Mouse (Mus musculus): ENCODE results near the gene Lce1i. TPM values are rescaled to one million over a fixed set of nuclear protein-coding genes. Genes with fewer than 3 reads are reported as not detected.
"Not testable (repeated sequence)": the region's sequence is repeated elsewhere in the genome, so short reads cannot be mapped to it uniquely, and the experiment has no call there.

The Lce1i gene
- polyA plus RNA-seq (2012; rRNA removed) = not detected in 2 replicates

GRCm38 (mm10) chr3:92778799-92779198, at the start of gene Lce1i:
Lce1i (minus strand) TSS chr3:92778899.
- TF ChIP-seq POLR2A (IDR thresholded peaks at IDR 0.05; ENCODE audit: borderline replicate concordance, extremely low read depth, insufficient read depth, insufficient read length, poor library complexity, severe bottlenecking) (no peak), CTCF (IDR thresholded peaks at IDR 0.05; ENCODE audit: borderline replicate concordance, extremely low read depth, insufficient read depth, insufficient read length) (no peak)

GRCm38 (mm10) chr3:92827108-92827507, 48.4 kb upstream of the Lce1i start, which contains the start of gene Kprp:
Kprp (minus strand) TSS chr3:92827247.
- DNase-seq (ENCODE audit: low read depth) = no peak
- TF ChIP-seq POLR2A (IDR thresholded peaks at IDR 0.05; ENCODE audit: borderline replicate concordance, extremely low read depth, insufficient read depth, insufficient read length, poor library complexity, severe bottlenecking) = no peak
- TF ChIP-seq CTCF (IDR thresholded peaks at IDR 0.05; ENCODE audit: borderline replicate concordance, extremely low read depth, insufficient read depth, insufficient read length) = no peak

More at GRCm38 (mm10) chr3:92778799-92779198, at the start of gene Lce1i:
- DNase-seq (ENCODE audit: low read depth) = no peak

GRCm38 (mm10) chr3:92825808-92826207, 47.1 kb upstream of the Lce1i start:
- no peak for TF ChIP-seq CTCF (IDR thresholded peaks at IDR 0.05; ENCODE audit: borderline replicate concordance, extremely low read depth, insufficient read depth, insufficient read length)
- TF ChIP-seq POLR2A (IDR thresholded peaks at IDR 0.05; ENCODE audit: borderline replicate concordance, extremely low read depth, insufficient read depth, insufficient read length, poor library complexity, severe bottlenecking) = no peak
- no peak for DNase-seq (ENCODE audit: low read depth)

GRCm38 (mm10) chr3:92816036-92816435, 37.3 kb upstream of the Lce1i start:
- DNase-seq (ENCODE audit: low read depth) = not testable (repeated sequence)

GRCm38 (mm10) chr3:92815581-92815980, 36.9 kb upstream of the Lce1i start:
- no peak for DNase-seq (ENCODE audit: low read depth)
- TF ChIP-seq POLR2A (IDR thresholded peaks at IDR 0.05; ENCODE audit: borderline replicate concordance, extremely low read depth, insufficient read depth, insufficient read length, poor library complexity, severe bottlenecking) = no peak
- TF ChIP-seq CTCF (IDR thresholded peaks at IDR 0.05; ENCODE audit: borderline replicate concordance, extremely low read depth, insufficient read depth, insufficient read length) = no peak

GRCm38 (mm10) chr3:92807791-92808190, 29.1 kb upstream of the Lce1i start, which contains the start of gene Lce1k:
Lce1k (minus strand) TSS chr3:92807891.
- DNase-seq (ENCODE audit: low read depth) = no peak
- TF ChIP-seq CTCF (IDR thresholded peaks at IDR 0.05; ENCODE audit: borderline replicate concordance, extremely low read depth, insufficient read depth, insufficient read length) (no peak), POLR2A (IDR thresholded peaks at IDR 0.05; ENCODE audit: borderline replicate concordance, extremely low read depth, insufficient read depth, insufficient read length, poor library complexity, severe bottlenecking) (no peak)

GRCm38 (mm10) chr3:92790414-92790813, 11.7 kb upstream of the Lce1i start, which contains the start of gene Lce1j:
Lce1j (minus strand) TSS chr3:92790514.
- TF ChIP-seq POLR2A (IDR thresholded peaks at IDR 0.05; ENCODE audit: borderline replicate concordance, extremely low read depth, insufficient read depth, insufficient read length, poor library complexity, severe bottlenecking) = no peak
- TF ChIP-seq CTCF (IDR thresholded peaks at IDR 0.05; ENCODE audit: borderline replicate concordance, extremely low read depth, insufficient read depth, insufficient read length) = no peak
- DNase-seq (ENCODE audit: low read depth) = no peak

- DNase-seq (ENCODE audit: low read depth) = peak; percentile 18
- no peak for TF ChIP-seq POLR2A (IDR thresholded peaks at IDR 0.05; ENCODE audit: borderline replicate concordance, extremely low read depth, insufficient read depth, insufficient read length, poor library complexity, severe bottlenecking)
- peak; percentile 30; the same call in 1 of the 2 replicates for TF ChIP-seq CTCF (IDR thresholded peaks at IDR 0.05; ENCODE audit: borderline replicate concordance, extremely low read depth, insufficient read depth, insufficient read length)
Measured at GRCm38 (mm10) chr3:92771573-92771972, 7.1 kb downstream of the Lce1i start.

GRCm38 (mm10) chr3:92764965-92765364, 13.7 kb downstream of the Lce1i start, which contains the start of gene Lce1h:
Lce1h (minus strand) TSS chr3:92765065.
- DNase-seq (ENCODE audit: low read depth) = no peak
- TF ChIP-seq CTCF (IDR thresholded peaks at IDR 0.05; ENCODE audit: borderline replicate concordance, extremely low read depth, insufficient read depth, insufficient read length) = no peak
- TF ChIP-seq POLR2A (IDR thresholded peaks at IDR 0.05; ENCODE audit: borderline replicate concordance, extremely low read depth, insufficient read depth, insufficient read length, poor library complexity, severe bottlenecking) = no peak

- TF ChIP-seq POLR2A (IDR thresholded peaks at IDR 0.05; ENCODE audit: borderline replicate concordance, extremely low read depth, insufficient read depth, insufficient read length, poor library complexity, severe bottlenecking) (no peak), CTCF (IDR thresholded peaks at IDR 0.05; ENCODE audit: borderline replicate concordance, extremely low read depth, insufficient read depth, insufficient read length) (no peak)
- peak; percentile 13 for DNase-seq (ENCODE audit: low read depth)
Measured at GRCm38 (mm10) chr3:92753197-92753596, 25.5 kb downstream of the Lce1i start.

- DNase-seq (ENCODE audit: low read depth) = no peak
- TF ChIP-seq CTCF (IDR thresholded peaks at IDR 0.05; ENCODE audit: borderline replicate concordance, extremely low read depth, insufficient read depth, insufficient read length) (no peak), POLR2A (IDR thresholded peaks at IDR 0.05; ENCODE audit: borderline replicate concordance, extremely low read depth, insufficient read depth, insufficient read length, poor library complexity, severe bottlenecking) (no peak)
Measured at GRCm38 (mm10) chr3:92752238-92752637, 26.5 kb downstream of the Lce1i start, which contains the start of gene Lce1g. Lce1g (minus strand) TSS chr3:92752338.

GRCm38 (mm10) chr3:92738996-92739395, 39.7 kb downstream of the Lce1i start, which contains the start of gene Gm38119:
Gm38119 (minus strand) TSS chr3:92739096.
- no peak for TF ChIP-seq CTCF (IDR thresholded peaks at IDR 0.05; ENCODE audit: borderline replicate concordance, extremely low read depth, insufficient read depth, insufficient read length)
- TF ChIP-seq POLR2A (IDR thresholded peaks at IDR 0.05; ENCODE audit: borderline replicate concordance, extremely low read depth, insufficient read depth, insufficient read length, poor library complexity, severe bottlenecking) = no peak
- no peak for DNase-seq (ENCODE audit: low read depth)

Other genes with a start within 250 kb of the Lce1i start
- gene 2310046K23Rik, start 244.4 kb downstream of the Lce1i start, polyA plus RNA-seq (2012; rRNA removed) = not detected in 2 replicates
- gene Ivl, start 205.2 kb downstream of the Lce1i start, polyA plus RNA-seq (2012; rRNA removed) = not detected in 2 replicates
- gene Smcp, start 189.9 kb downstream of the Lce1i start, polyA plus RNA-seq (2012; rRNA removed) = not detected in 2 replicates
- gene 2210017I01Rik, start 171.4 kb downstream of the Lce1i start, polyA plus RNA-seq (2012; rRNA removed) = not detected in 2 replicates
- gene Lce6a, start 157.2 kb downstream of the Lce1i start, polyA plus RNA-seq (2012; rRNA removed) = not detected in 2 replicates
- gene Lce1a1, start 130.6 kb downstream of the Lce1i start, polyA plus RNA-seq (2012; rRNA removed) = not detected in 2 replicates
- not detected in 2 replicates for gene Lce1b, start 122.0 kb downstream of the Lce1i start, polyA plus RNA-seq (2012; rRNA removed)
- gene Lce1a2, start 108.6 kb downstream of the Lce1i start, polyA plus RNA-seq (2012; rRNA removed) = not detected in 2 replicates
- gene Lce1c, start 99.7 kb downstream of the Lce1i start, polyA plus RNA-seq (2012; rRNA removed) = not detected in 2 replicates
- not detected in 2 replicates for gene Lce1d, start 91.7 kb downstream of the Lce1i start, polyA plus RNA-seq (2012; rRNA removed)
- not detected in 2 replicates for gene Lce1e, start 69.8 kb downstream of the Lce1i start, polyA plus RNA-seq (2012; rRNA removed)
- not detected in 2 replicates for gene Lce1f, start 58.5 kb downstream of the Lce1i start, polyA plus RNA-seq (2012; rRNA removed)
- not detected in 2 replicates for gene Gm38119, start 39.8 kb downstream of the Lce1i start, polyA plus RNA-seq (2012; rRNA removed)
- not detected in 2 replicates for gene Lce1g, start 26.6 kb downstream of the Lce1i start, polyA plus RNA-seq (2012; rRNA removed)
- not detected in 2 replicates for gene Lce1h, start 13.8 kb downstream of the Lce1i start, polyA plus RNA-seq (2012; rRNA removed)
- not detected in 2 replicates for gene Lce1j, start 11.6 kb upstream of the Lce1i start, polyA plus RNA-seq (2012; rRNA removed)
- gene Lce1k, start 29.0 kb upstream of the Lce1i start, polyA plus RNA-seq (2012; rRNA removed) = not detected in 2 replicates
- gene Kprp, start 48.3 kb upstream of the Lce1i start, polyA plus RNA-seq (2012; rRNA removed) = not detected in 2 replicates
- not detected in 2 replicates for gene Lce1l, start 72.4 kb upstream of the Lce1i start, polyA plus RNA-seq (2012; rRNA removed)
- not detected in 2 replicates for gene 2310050C09Rik, start 91.3 kb upstream of the Lce1i start, polyA plus RNA-seq (2012; rRNA removed)
- gene Lce3a, start 147.3 kb upstream of the Lce1i start, polyA plus RNA-seq (2012; rRNA removed) = not detected in 2 replicates
- gene Lce3b, start 154.1 kb upstream of the Lce1i start, polyA plus RNA-seq (2012; rRNA removed) = not detected in 2 replicates
- not detected in 2 replicates for gene Lce3c, start 165.6 kb upstream of the Lce1i start, polyA plus RNA-seq (2012; rRNA removed)
- gene Lce3d, start 178.5 kb upstream of the Lce1i start, polyA plus RNA-seq (2012; rRNA removed) = not detected in 2 replicates
- not detected in 2 replicates for gene Lce3e, start 188.2 kb upstream of the Lce1i start, polyA plus RNA-seq (2012; rRNA removed)
- gene Lce3f, start 213.3 kb upstream of the Lce1i start, polyA plus RNA-seq (2012; rRNA removed) = not detected in 2 replicates
- 0.59 and 1.0 TPM in 2 replicates for gene Crct1, start 236.8 kb upstream of the Lce1i start, polyA plus RNA-seq (2012; rRNA removed)
- gene Lce1m, start 240.2 kb upstream of the Lce1i start, polyA plus RNA-seq (2012; rRNA removed) = not detected in 2 replicates